Mouse (Mus musculus) spleen, adult 18-20 months (tissue): ENCODE results near the gene Vwa7.

Source experiments
- DNase-seq, 2 experiments: peaks; one replicate each; pipeline ENCODE4 v3.0.0; 2022; ENCODE audit warnings: mixed read lengths in 2 of 2

The Vwa7 gene

GRCm38 (mm10) chr17:35064951-35065947 lies 48.9 kb downstream of the Vwa7 start, which contains the start of gene Ly6g6c:
TSS of gene Ly6g6c (plus strand) at chr17:35065388.
- peak in 1 of 2 experiments; percentile 28 for DNase-seq

- DNase-seq, result no peak
Measured at GRCm38 (mm10) chr17:35066084-35066483, 49.7 kb downstream of the Vwa7 start, which contains the start of gene Mpig6b. TSS of gene Mpig6b (minus strand) at chr17:35066184.

- DNase-seq, result no peak
Measured at GRCm38 (mm10) chr17:35068213-35068914, 52.0 kb downstream of the Vwa7 start.

- no peak for DNase-seq
Measured at GRCm38 (mm10) chr17:35070556-35071229, 54.3 kb downstream of the Vwa7 start.

- no peak for DNase-seq
Measured at GRCm38 (mm10) chr17:35071454-35071853, 55.1 kb downstream of the Vwa7 start.

- DNase-seq, result no peak
Measured at GRCm38 (mm10) chr17:35074097-35074496, 57.7 kb downstream of the Vwa7 start.
